Mouse (Mus musculus) erythroblast, embryonic 14.5 days (primary cell): ENCODE results near the gene Nufip2.

Source experiments
- GATA1 ChIP-seq: IDR thresholded peaks from 2 replicates; pipeline ENCODE4 v1.6.1; 2012; ENCODE audit warnings: low read length, inconsistent platforms, mixed read lengths
- TAL1 ChIP-seq: IDR thresholded peaks from 3 replicates; pipeline ENCODE4 v1.6.1; 2012; ENCODE audit warnings: low read length, inconsistent platforms, mixed read lengths

GRCm38 (mm10) chr11:77705920-77706319 is 20.0 kb downstream of the Nufip2 start:
- TF ChIP-seq GATA1 = no peak
- no peak for TF ChIP-seq TAL1
